Mouse (Mus musculus) right cerebral cortex, adult 2 months (tissue): ENCODE results near the gene Tescl.

Source experiments
- DNase-seq, 2 experiments: peaks; one replicate each; pipeline ENCODE4 v3.0.0; 2021 to 2022; ENCODE audit warnings: low spot score in 2 of 2

Gene Tescl

DNA sequence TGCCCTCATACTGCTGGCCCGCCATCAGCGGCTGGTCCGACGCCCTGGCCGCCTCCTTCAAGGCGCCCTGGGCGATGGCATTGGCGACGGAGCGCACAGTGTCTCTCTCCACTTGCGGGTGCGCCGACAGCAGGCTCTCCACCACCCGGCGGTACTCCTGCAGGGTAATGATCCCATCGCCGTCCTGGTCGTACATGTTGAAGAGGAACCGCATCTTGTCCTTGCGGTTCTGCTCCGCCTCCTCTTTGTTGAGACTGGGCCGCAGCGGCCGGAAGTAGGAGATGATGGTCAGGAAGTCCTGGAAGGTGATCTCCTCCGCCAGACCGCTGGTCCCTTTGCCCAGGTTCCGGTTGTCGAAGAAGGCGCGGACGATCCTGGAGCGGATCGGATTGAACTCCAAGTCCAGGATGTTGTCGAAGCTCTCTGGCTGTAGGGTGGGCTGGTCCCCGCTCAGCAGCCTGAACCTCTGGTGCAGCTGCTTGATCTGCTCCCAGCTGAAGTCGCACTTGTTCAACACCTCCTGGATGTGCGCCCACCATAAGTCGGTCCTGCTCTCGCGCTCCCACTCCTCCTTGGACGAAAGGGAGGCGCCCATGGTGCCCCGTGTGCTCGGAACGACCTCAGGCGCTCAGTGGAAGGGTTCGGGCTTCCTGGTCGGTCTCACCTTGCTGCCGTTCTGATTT lies at the start of gene Tescl:
TSS of gene Tescl (minus strand) at position 633 of the 683 bp plus-strand sequence.
- DNase-seq = no peak

- DNase-seq = no peak
Measured at GRCm38 (mm10) chr7:24382730-24383372, 49.1 kb upstream of the Tescl start.

DNA sequence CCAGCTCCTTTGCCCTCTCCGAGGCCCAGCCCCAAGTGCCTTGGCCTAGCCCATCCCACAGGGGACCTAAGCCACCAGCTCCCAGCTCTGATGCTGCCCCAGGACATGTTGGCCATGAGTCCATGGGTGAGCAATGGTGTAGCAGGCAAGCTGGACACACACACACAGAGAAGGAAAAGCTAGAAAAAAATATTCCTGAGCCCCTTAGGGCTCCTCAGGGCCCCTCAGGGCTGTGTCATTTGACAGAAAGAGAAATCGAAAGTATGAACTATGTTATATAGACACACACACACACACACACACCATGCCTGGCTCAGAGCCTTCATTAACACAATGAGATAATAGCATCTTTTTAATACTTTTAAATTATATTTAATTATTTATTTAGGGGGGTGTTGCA lies 46.6 kb upstream of the Tescl start:
- DNase-seq = no peak

GRCm38 (mm10) chr7:24379934-24380333 lies 46.2 kb upstream of the Tescl start:
- no peak for DNase-seq

GRCm38 (mm10) chr7:24378049-24378701 lies 44.4 kb upstream of the Tescl start:
- DNase-seq = no peak

- DNase-seq = no peak
Measured at GRCm38 (mm10) chr7:24377091-24377865, 43.5 kb upstream of the Tescl start.

DNA sequence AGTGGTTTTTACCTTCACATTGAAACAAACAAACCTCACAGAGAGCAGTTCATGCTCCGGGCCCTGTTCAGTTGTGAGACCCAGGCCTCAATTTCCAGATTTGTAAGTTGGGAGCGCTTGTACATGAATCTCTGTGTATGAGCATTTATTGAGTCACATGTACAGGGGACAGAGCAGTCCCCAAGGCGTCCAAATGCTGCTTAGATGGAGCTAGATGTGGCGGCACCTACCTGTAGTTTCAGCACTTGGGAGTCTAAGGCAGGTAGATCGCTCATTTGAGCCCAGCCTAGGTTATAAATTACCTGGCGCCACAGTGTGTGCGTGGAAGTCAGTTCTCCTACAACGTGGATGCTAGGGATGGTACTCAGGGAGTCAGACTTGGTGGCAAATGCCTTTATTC lies 42.7 kb upstream of the Tescl start:
- DNase-seq = no peak

- peak in 1 of 2 experiments; percentile 17 for DNase-seq
Measured at GRCm38 (mm10) chr7:24373538-24374379, 40.0 kb upstream of the Tescl start.

GRCm38 (mm10) chr7:24372786-24373185 lies 39.0 kb upstream of the Tescl start:
- no peak for DNase-seq

GRCm38 (mm10) chr7:24372300-24372699 lies 38.6 kb upstream of the Tescl start:
- no peak for DNase-seq

- no peak for DNase-seq
Measured at GRCm38 (mm10) chr7:24371809-24372145, 38.0 kb upstream of the Tescl start.

DNA sequence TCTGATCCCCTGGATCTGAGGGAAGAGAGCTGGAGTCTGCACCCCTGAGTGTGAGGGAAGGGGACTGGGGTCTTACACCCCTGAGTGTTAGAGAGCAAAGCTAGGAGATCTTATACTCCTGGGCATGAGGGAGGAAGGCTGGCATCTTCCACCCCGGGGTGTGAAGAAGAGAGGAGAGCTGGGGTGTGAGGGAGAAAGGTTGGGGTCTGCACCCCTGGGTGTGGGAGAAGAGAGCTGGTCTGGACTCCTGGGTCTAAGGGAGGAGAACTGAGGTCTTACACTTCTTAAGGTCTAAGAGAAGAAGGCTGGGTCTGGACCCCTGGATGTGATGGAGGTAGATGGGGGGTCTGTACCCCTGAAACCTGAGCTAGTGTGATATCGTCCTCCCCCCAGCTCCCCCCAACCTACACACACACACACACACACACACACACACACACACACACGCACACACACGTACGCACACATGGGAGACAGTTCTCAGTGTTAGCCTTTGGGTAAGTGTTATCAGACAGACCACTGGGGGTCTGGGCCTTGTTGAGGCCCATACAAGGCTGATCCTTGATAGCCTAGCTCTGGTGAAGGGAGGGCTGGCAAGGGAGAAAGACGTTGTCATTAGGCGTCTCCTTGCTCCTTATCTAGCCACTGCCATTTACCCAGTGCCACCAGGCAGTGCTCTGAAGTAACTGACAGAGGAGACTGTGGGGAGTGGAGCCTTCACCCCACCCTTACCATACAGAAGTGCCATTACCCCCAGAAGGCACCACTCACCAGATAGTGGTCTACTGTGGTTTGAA lies 37.5 kb upstream of the Tescl start:
- no peak for DNase-seq

DNA sequence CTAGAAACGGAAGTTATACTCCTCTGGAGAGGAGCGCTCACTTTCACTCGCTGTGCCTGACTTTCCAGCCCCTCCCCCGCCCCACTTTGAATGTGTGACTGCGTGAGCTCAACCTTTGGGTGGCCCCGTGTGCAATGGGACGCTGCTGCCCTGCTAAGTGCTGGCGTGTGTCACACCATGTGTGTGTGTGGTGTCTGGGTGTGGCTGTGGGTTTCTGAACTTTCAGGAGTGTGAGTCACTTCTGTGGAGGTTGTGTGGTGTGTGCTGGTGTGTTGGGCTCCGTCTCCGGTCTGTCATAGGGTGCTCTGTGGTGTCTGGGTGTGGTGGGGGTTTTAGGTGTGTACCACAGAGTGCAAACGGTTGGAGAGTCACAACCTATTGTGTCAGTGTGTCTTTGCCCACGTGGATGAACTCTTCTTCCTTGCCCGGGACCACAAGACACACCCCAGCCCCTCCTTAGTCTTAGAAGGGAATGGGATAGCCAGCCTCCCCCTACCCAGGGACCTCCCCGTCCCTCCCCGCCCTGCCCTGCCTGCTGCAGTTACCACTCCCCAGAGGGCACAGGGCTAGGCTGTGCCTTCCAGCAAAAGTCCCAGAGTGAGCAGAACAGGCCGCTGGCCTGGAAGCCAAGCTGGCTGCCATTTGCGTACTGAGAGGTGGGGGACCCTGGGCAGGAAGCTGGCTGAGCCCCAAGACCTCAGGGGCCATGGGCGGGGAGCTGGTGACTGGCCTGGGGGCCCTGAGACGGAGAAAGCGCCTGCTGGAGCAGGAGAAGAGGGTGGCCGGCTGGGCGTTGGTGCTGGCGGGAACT lies 36.2 kb upstream of the Tescl start, which contains the start of gene Kcnn4:
TSS of gene Kcnn4 (plus strand) at position 533 of the 811 bp plus-strand sequence.
- no peak for DNase-seq

- no peak for DNase-seq
Measured at GRCm38 (mm10) chr7:24368946-24369345, 35.2 kb upstream of the Tescl start.

DNA sequence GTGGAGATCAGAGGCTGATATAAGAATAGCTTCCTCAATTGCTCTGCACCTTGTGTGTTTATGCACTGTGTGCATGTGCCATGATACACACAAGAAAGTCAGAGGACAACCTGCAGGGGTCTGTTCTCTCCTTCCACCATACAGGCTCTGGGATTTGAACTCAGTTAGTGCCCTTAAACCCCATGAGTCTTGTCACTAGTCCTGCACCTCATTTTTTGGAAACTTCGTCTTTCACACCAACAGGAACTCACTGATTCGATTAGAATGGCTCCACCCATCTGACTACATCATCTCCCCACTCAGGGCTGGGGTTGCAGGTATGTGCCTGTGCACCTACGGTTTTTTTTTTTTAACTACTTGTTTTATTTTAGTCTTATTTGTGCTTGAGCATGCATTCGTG lies 34.5 kb upstream of the Tescl start:
- no peak for DNase-seq

GRCm38 (mm10) chr7:24366716-24367632 lies 33.2 kb upstream of the Tescl start:
- no peak for DNase-seq

- no peak for DNase-seq
Measured at GRCm38 (mm10) chr7:24365258-24366014, 31.7 kb upstream of the Tescl start.

- peak; percentile 89 for DNase-seq
Measured at GRCm38 (mm10) chr7:24364827-24365226, 31.1 kb upstream of the Tescl start.
